Mouse (Mus musculus): ENCODE data around the gene Fggy.

Gene Fggy

DNA sequence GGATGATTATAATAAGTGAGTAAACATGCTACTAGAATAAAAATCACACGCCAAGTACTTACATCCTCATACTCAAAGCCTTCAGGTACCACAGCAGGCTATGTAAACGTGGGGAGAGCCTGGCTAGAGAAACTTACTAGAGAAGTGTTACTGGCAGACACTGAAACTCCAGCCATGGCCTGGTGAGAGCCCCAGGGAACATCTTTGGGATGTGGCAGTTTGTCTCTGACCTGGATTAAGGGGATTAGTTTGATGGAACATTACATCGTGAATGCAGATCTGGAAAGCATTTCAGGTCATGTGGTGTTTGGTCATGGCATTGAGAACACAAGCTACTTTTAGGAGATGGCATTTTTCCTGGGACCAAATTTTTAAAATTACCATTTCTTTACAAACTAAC lies 303.3 kb downstream of the Fggy start:
- in situ Hi-C loops (cut with MboI, MseI) = loop anchor here in 1 of 2 experiments (10.0 kb wide), 1 partner anchor 816 kb away; no protein-coding TSS in a partner anchor

DNA sequence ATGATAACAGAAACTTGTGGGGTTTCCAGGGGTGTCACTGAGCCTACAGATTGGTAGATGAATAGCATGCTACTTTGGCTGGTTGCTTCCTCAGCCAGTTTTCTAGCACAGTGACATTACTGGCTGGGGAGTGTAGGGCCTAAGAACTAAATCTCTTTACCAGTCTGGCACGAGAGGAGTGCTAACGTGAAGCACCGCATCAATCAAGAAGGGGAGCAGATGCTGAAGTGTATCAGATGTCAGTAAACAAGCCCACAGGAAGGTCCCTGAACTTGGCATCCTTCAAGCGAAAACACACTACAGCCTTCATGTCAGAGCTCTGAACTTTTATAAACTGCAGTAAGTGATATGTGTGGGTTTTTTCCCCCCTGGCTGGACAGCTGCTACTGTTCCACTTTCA lies 303.8 kb downstream of the Fggy start:
- in situ Hi-C loops (cut with MboI, MseI) = loop anchor here in 1 of 2 experiments (10.0 kb wide), 1 partner anchor 816 kb away; no protein-coding TSS in a partner anchor

DNA sequence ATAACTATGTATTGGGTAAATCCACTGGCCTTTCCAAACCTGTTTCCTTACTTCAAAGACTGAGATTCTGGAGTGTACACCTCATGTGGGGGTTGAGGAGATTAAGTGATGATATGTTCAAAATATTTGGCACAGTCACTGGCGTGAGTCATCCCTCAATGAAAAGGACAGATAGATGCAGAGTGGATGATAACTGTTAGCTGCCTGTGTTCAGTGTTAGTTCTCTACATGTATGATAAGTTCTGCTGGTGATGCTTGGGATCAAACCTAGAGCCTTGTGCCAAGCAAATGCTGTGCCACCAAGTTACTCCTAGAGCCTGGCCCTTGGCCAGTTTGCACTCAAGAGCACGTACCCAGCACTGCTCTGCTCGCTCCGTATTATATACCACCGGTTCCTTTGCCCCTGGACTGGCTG lies 304.4 kb downstream of the Fggy start:
- in situ Hi-C loops (cut with MboI, MseI) = loop anchor here in 1 of 2 experiments (10.0 kb wide), 1 partner anchor 817 kb away; no protein-coding TSS in a partner anchor

DNA sequence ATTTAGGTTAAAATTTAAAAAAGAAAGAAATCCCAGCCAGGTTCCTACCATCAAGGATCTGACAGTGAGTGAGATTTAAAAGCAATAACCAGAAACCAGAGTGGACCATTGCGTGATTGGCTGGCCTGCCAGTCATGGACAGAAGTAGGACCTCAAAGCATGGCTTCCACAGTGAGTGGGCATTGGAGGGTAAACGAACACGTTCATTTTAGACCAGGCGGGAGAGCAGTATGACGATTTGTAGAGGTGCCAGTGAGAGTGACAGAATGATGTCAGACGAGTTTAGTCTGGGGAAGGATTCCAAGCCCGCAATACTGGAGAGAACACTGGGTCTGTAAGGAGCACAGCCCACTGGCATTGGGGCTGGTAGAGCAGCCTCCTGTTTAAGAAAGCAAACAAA lies 305.0 kb downstream of the Fggy start:
- in situ Hi-C loops (cut with MboI, MseI) = loop anchor here in 1 of 2 experiments (10.0 kb wide), 1 partner anchor 817 kb away; no protein-coding TSS in a partner anchor

DNA sequence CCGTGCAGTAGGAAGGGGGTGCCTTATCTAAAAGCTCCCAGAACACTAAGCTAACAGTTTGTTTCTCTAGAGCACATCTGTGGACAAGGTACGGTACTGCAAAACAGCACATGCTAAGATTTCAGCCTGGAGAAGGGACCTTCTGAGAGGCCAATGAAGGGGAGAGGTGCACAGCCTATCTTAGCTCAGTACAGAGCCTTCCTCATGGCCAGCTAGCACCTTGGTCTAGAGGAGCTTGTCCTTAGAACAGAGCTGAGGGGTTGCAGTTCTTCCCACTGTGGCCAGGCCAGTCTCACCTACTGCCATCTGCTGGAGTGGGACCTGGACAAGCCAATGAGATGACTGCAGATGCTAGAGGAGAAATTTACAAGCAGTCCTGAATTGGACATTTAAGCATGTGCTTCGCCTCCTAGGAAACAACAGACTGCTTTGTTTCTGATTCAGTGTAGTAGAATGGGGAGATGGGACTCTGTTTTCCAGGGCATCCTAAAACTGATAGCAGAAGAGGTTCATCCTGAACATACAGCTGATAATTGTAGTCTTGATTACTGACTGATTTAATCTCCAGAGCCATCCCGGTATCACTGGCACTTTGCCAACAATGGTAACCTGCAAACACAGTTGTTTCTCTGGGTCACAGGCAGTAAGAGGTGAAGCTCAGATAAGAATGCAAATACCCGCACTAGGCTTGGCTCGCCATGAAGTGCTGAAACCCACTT lies 305.6 kb downstream of the Fggy start:
- in situ Hi-C loops (cut with MboI, MseI) = loop anchor here in 1 of 2 experiments (10.0 kb wide), 1 partner anchor 818 kb away; no protein-coding TSS in a partner anchor

DNA sequence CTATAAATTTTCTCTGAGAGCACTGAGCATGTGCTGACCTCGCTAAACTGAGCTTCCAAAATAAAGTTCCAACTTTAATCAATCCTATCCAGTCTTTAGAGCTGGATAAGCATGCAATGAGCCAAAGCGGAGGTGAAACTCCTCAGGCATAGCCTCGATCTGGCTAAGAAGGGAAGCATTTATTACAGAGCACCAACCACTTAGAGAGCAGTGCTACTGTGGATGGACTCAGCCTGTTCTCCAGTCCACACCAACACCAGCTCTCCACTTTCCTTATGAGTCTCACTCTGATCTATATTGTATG lies 306.1 kb downstream of the Fggy start:
- in situ Hi-C loops (cut with MboI, MseI) = loop anchor here in 1 of 2 experiments (10.0 kb wide), 1 partner anchor 819 kb away; no protein-coding TSS in a partner anchor

DNA sequence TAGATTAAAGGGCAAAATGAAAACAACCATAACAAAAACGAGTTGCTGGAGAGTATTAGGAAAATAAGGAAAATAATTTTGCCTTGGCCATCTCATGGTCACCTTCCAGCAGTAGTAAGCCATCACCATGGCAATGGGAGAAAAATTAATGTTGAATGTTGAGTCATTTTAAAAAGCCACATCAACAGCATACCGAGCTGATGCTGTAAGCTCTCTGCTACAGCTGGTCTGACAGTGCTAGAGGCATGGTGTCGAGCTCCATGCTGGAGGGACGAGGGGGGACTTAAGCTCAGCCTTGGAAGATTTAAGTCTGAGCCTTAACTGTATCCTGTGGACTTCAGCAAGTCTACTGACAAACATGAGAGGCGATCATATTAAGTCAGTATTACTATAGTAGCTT lies 307.9 kb downstream of the Fggy start:
- in situ Hi-C loops (cut with MboI, MseI) = loop anchor here in 1 of 2 experiments (5.0 to 10.0 kb wide), 2 partner anchors 820 to 868 kb away; no protein-coding TSS in a partner anchor

DNA sequence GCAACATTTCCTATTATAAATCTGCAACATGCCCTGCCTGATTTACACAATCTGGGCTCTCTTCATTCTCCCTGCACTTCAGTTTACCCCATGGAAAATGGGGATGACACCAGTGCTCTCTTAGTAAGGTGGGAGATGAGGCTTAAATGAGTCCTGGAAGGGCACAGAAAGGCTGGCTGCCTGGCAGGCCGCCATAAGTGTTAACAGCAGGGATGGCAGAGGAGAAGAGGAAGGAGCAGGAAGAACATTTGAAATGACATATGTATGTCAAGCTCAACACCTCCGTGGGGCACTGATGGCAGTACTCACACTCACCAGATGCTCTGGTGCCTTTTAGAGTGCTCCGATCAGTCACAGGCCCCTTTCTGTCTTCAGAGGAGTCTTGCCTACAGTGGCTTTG lies 308.6 kb downstream of the Fggy start:
- in situ Hi-C loops (cut with MboI, MseI) = loop anchor here in 1 of 2 experiments (5.0 to 10.0 kb wide), 2 partner anchors 821 to 869 kb away; no protein-coding TSS in a partner anchor

DNA sequence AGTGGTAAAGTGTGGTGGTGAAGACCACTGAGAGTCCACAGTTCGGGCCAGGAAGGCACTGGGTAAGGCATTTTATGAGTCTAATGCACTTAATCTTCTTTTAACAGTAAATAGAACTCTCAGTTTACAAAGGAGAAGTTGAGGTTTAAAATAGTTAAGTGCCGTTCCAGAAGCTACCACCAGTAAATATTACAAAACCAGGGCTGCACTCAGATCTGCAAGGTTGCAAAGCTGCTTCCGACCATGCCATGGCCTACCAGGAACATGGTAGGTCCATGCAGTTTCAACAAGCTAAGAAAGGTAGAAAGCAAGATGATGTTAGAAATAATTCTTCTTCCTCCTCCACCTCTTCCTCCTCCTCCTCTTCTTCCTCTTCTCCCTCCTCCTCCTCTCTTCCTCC lies 309.8 kb downstream of the Fggy start:
- in situ Hi-C loops (cut with MboI, MseI) = loop anchor here in 1 of 2 experiments (5.0 to 10.0 kb wide), 2 partner anchors 822 to 870 kb away; no protein-coding TSS in a partner anchor

DNA sequence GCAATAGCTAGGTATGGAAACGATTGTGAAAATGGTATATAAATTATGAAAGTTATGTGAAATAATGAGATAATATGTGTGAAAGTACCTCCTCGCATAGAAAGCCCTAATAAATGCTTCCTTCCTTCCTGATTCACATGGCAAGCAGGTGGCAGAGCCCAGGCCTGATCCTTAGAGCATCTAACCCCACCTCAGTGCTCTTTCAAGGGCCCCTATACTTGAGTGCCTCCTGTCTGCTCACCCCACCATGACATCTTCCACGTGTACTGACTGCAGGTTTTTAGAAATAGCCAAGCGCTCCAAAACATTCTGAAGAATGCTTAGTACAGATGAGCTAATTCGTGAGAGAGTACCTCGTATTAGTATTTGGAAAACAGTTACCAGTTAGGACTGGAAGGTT lies 311.0 kb downstream of the Fggy start:
- in situ Hi-C loops (cut with MboI, MseI) = loop anchor here in 1 of 2 experiments (5.0 to 10.0 kb wide), 2 partner anchors 824 to 871 kb away; no protein-coding TSS in a partner anchor

DNA sequence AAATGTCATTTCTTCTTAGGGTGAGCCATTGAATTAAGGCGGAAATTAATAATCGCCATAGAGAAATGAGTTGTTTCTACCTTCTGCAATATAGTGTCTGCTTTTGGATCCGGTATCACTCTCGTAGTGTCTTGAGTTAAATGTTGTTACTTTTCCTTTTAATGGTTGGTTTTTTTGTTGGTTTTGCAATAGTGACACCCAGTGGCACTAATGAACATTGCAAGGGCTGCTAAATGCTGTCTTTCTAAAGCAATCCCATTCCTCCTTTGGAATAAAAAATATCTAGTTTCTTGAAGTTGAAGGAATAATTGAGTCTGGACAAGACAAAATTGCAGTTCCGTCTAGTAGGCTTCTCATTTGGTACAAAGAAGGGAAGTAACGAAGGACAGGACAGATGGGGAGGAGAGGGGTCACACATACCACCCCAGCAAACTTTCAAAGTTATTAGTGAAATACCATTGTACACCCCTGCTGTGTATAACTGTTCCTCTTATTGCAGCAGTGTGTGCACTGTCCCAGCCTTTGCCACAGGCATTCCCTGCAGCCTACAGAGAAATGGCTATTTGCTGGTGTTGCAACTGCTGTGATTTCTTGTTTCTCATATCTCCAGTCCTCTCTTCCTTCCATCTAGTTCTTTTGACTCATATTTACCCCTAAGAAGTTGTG lies 314.0 kb downstream of the Fggy start:
- in situ Hi-C loops (cut with MboI, MseI) = loop anchor here in 1 of 2 experiments (5.0 kb wide), 1 partner anchor 864 kb away; no protein-coding TSS in a partner anchor

DNA sequence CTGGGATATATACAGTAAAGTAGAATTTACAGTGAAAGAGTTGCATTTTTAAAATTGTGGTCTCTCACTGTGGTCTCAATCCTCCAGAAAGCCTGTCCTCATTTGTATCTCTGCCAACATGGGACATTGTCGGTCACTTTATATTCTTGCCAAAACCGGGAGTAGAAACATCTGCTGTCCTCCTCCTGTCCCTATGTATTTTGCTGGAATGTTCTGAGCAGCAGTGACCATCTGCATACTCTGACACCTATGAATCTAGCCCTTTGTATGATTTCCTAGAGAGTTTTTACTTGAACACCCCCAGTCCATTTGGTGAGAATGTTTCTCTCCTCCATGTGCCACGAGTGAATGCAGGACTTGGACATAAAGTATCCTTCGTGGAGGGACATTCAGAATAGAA lies 318.6 kb downstream of the Fggy start:
- in situ Hi-C loops (cut with MboI, MseI) = no loop called here

DNA sequence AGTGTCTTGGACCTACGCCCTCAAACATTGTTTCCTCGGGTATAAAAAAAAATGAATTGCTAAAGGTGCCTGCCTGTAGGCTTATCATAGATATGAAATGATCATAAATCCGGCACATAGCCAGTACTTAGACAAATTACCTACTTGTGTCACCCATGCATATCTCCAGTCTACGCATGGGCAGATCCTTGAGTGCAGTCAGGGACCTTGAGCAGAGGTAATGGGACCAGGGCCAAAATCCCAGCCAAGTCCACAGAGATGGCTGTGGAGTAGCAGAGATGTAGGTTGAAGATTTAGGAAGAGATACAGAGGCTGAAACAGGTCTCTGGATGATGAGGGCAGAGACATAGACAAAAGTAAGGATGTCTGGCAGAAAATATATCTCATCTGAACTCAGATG lies 320.1 kb downstream of the Fggy start:
- in situ Hi-C loops (cut with MboI, MseI) = no loop called here

DNA sequence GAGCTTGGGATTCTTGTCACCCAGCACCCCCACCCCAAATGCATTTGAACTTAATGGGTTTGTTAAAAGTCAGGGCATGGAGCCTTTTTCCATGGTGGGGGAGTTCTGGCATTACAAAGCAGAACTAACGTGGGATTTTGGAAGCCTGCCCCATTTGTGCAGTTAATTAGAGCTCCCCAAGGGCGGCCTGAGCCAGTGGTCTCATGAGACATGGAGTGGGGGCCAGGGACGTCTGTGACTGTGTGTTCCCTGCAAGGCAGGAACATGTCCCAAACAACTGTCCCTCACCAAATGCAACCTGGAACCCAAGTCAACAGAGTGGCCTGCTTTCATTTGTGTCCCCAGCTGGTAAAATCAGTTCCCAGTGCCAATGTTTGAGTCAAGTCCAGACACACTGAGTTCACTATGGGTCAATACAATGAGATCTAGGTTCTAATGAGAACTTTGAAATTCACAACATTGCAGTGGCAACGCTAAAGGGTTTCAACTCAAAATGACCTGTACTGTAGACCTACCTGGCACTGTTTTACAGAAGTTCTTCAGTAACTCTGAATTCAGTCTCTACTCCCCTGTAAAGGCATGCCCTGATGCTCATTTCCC lies 324.5 kb downstream of the Fggy start:
- in situ Hi-C loops (cut with MboI, MseI) = no loop called here

DNA sequence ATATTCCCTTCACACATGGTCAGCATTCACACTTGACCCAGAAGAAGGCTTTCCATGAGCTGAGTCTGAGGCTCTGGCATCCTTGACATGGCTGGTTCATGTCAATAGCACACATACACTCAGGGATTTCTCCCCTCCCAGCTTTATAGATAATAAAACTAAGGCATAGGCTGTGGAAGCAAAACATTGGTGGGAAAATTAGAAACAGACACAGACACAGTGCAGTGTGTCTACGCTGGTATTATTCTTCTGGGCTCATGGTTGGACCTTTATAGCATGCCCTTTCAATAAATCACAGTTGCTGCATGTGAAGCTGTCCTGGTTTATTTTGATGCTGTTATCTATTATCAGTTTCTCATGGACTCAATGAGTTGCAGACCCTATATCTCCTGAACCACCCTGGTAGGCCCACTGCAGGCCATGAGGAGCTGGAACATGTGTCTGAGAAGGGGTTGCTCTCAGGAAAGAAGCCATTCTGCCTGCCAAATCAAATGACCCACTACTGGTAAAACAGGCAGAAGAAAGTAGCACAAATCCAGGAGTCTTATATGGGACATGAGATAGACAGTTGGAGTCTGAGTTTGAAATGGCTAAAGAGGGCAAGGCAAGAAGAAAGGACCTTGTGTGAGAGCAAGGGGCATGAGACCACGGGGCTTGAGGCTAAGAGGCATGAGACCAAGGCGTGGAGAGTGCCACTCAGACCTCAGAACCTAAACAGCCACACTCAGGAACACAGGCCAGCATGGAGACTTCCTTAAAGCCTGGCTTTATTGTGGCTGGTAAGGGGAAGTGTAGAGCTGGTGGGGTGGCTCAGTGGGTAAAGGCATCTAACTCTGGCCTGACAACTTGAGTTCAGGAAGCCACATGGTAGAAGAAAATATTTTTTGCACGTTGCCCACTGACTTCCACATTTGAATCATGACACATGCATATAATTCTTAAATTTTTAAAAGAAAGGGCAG lies 327.2 kb downstream of the Fggy start:
- in situ Hi-C loops (cut with MboI, MseI) = no loop called here

DNA sequence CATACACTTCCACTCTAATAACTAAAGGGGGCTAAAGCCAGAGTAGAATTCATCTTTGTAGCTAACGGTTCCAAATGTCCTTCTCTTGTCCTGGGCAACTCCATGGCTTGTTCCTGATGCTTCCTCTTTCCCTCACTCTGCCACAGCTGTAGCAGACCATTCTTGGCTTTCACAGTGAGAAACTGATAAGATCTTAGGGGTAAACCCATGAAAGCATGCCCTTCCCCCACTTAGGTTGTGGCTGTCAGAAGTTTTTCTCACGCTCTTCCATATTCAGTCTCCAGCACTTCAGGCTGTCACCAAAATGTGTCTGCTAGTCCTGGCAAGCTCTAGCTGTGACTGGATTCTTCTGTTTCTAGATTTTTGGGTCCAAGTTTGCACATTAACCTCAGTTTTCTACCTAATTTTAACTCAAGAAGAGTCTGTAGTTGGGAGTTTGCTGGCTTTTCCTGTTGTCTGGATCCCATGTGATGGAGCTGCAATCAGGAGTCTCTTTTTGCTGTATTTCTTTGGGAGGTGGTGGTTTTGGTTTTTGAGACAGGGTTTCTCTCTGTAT lies 338.0 kb downstream of the Fggy start:
- in situ Hi-C loops (cut with MboI, MseI) = no loop called here

DNA sequence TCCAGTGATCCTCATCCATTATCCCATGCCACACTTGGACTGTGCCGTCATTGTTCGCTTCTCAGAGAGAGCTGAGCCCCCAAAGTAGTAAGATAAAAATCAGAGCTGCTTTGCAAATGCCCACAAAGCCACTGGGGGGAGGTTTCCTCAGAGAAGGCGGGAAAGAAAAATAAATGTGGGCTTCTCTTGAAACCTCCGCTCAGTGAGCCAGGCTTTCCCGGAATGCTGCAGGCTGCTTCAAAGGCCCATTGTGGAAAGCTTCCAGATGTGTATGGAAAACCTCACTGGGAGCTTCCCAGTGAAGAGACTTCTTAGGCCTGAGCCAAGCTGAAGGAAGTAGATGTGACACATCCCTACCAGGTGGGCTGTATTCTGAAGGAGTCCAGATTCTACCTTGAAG lies 339.3 kb downstream of the Fggy start:
- in situ Hi-C loops (cut with MboI, MseI) = no loop called here

DNA sequence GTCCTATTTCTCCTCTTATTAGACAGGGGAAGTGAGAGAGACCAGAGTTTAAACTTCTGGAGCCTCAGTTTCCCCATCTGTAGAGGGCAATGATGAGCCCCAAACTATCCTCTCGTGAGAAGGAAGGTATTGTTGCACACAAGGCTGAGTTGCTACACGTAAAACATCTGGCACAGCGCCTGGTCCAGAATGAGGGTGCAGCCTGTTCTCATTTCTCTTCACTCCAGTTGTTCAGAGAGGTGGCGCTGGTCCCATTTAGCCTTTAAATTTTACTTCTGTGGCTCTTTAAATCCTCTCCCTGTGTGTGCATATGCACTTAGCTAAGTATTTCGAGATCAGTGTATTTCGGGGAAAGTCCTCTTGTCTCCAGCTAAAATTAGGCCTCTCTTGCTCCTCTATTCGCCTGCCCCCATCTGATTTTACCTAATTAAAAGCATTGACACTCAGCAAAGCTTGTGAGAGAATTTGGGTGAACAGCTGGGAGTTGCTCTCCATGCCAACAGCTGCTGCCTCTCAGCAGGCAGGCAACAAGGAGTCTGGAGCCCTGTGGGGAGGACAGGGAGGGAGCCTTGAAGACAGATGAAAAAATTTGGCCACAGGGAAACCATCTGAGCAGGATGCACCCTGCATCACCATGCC lies 340.0 kb downstream of the Fggy start:
- in situ Hi-C loops (cut with MboI, MseI) = no loop called here

DNA sequence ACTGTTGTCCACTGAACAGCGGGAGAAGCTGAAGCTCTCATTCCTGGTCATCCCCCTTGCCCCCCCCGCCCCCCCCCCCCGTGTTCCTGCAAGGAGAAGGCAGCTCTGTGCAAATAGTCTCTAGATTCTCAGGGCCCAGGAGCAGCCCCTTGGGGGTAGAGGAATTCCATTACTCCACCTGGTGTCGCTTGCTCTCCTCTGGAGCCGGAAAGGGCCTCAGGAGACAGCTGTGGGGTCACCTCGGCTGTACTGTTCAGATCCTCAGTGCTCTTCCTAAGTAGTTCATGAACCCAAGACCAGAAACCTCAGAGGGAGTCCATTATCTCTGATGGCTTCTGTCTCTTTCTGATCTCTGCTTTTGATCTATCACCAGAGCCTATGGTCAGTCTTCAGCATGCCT lies 341.4 kb downstream of the Fggy start:
- in situ Hi-C loops (cut with MboI, MseI) = no loop called here

Measured in T-helper 17 cell (primary cell).